Mouse (Mus musculus): ENCODE results near the gene Nek6. TPM values are rescaled to one million over a fixed set of nuclear protein-coding genes. Genes with fewer than 3 reads are reported as not detected.
A peak's percentile ranks its signal among the peaks of the same experiment; 100 is the strongest.

Nek6 gene
- polyA plus RNA-seq, 2 experiments: 9.7 to 25.2 TPM

DNA sequence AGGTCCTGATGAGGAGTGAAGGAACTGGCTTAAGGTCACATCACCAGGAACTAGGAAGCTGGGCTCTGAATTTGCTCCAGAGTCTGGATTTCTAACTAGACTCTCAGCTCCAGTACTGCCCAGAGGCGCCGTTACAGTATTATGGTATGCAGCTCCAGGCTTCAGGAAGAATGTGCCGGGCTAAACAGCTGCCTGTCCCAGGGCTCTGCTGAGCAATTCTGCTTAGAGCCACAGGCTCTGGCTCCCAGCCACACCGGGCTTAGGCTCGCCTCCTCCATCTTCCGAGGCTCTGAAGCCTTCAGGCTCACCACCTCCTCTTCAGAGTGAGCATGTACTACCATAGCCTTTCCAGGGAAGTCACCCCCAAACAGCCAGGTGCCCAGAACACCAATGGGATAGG, 7.1 kb upstream of the Nek6 start:
- no peak for ATAC-seq (ENCODE audit: insufficient read depth)
- no peaks in the 10 kb centered on the region; the same call in none of the 2 replicates for H3K27me3 ChIP-seq (ENCODE audit: control insufficient read depth, insufficient read depth, low read length)

GRCm38 (mm10) chr2:38507181-38507580, 4.3 kb upstream of the Nek6 start:
- Histone ChIP-seq H3K36me3 (replicated peaks; ENCODE audit: control insufficient read depth, insufficient read depth, low read depth) (no peaks in the 10 kb centered on the region), H3K4me3 (ENCODE audit: insufficient read depth in 1 of 2, low read depth in 2 of 2, low read length in 2 of 2) (no peak overlapping the region), H3K27me3 (ENCODE audit: control insufficient read depth, insufficient read depth, low read length) (peaks cover 16% of the 10 kb centered on the region), H3K4me1 (replicated peaks; ENCODE audit: control insufficient read depth in 2 of 2, insufficient read depth in 2 of 2, low read length in 1 of 2) (peaks cover 7 to 18% of the 10 kb centered on the region in 2 experiments; a peak in 3 of 4 replicates), H3K9ac (replicated peaks) (no peak overlapping the region), H3K4me2 (ENCODE audit: low read depth) (no peak overlapping the region), H3K27ac (no peak overlapping the region), H3K9me3 (ENCODE audit: control insufficient read depth, low read length) (no peaks in the 10 kb centered on the region)
- TF ChIP-seq CTCF (IDR thresholded peaks at IDR 0.05; ENCODE audit: low read depth): no peak
- 0 out of 2 replicates have a peak, but pooled peaks have one; percentile 16 for TF ChIP-seq EP300 (IDR thresholded peaks at IDR 0.05; ENCODE audit: low read depth)
- DNase-seq (ENCODE audit: low read depth in 3 of 3, low spot score in 3 of 3) (peak in 2 of 3 experiments; percentile 42 to 63), ATAC-seq (ENCODE audit: insufficient read depth) (peak; percentile 36; the same call in 1 of the 2 replicates)
- 76% methylated on average over 1 of the region's 1 CpGs for WGBS (ENCODE audit: insufficient replicate concordance)

More for the DNA sequence above, 7.1 kb upstream of the Nek6 start:
- WGBS (ENCODE audit: insufficient replicate concordance): 61% methylated on average over 6 of the region's 6 CpGs
- peaks cover 7 to 16% of the 10 kb centered on the region in 2 experiments; a peak in 3 of 4 replicates for H3K4me1 ChIP-seq (replicated peaks; ENCODE audit: control insufficient read depth in 2 of 2, insufficient read depth in 2 of 2, low read length in 1 of 2)
- no peaks in the 10 kb centered on the region for H3K36me3 ChIP-seq (replicated peaks; ENCODE audit: control insufficient read depth, insufficient read depth, low read depth)
- H3K4me3 ChIP-seq (ENCODE audit: insufficient read depth in 1 of 2, low read depth in 2 of 2, low read length in 2 of 2): no peak overlapping the region
- H3K9me3 ChIP-seq (ENCODE audit: control insufficient read depth, low read length): no peaks in the 10 kb centered on the region
- no peak overlapping the region for H3K9ac ChIP-seq (replicated peaks)
- TF ChIP-seq CTCF (IDR thresholded peaks at IDR 0.05; ENCODE audit: low read depth) (no peak), EP300 (IDR thresholded peaks at IDR 0.05; ENCODE audit: low read depth) (no peak)
- no peak overlapping the region for H3K4me2 ChIP-seq (ENCODE audit: low read depth)
- no peak for DNase-seq (ENCODE audit: low read depth in 3 of 3, low spot score in 3 of 3)
- H3K27ac ChIP-seq: no peak overlapping the region

DNA sequence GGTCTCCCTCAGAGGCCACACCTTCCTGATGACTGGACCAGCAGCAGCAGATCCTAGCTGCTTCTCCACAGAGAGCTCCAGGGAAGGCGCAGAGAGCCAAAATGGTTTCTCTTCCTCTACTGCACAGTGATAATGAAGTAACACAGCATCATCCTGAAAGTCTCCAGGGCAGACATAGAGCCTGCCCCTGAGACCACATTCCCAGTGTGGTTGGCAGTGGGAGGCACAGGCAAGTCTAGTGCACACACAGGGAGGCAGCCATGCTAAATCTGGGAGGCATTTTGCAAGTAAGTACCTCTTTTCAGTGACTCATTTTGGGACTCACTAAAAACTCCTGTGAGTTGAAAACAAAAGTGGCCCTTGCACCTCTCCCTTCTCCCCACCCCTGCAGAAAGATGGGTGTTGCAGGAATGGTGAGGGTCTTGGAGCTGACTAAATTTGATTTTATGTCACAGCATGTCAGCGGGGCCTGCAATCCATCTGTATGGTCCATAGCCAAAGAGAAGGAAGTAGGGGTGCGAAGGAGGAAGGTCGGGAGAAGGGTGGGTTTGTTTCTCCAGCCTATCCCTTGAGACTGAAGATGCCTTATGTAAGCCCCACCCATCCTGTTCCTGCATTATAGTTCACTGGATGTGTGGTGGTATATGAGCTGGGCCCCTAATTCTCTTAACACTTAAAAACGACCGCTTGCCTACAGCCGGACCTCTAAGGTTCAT, 2.3 kb upstream of the Nek6 start:
- ATAC-seq (ENCODE audit: insufficient read depth) (no peak), DNase-seq (ENCODE audit: low read depth in 3 of 3, low spot score in 3 of 3) (no peak)
- peaks cover 23% of the 10 kb centered on the region for H3K27me3 ChIP-seq (ENCODE audit: control insufficient read depth, insufficient read depth, low read length)
- TF ChIP-seq EP300 (IDR thresholded peaks at IDR 0.05; ENCODE audit: low read depth): no peak
- TF ChIP-seq CTCF (IDR thresholded peaks at IDR 0.05; ENCODE audit: low read depth): no peak
- H3K4me2 ChIP-seq (ENCODE audit: low read depth): no peak overlapping the region
- H3K4me1 ChIP-seq (replicated peaks; ENCODE audit: control insufficient read depth in 2 of 2, insufficient read depth in 2 of 2, low read length in 1 of 2): peaks cover 7 to 12% of the 10 kb centered on the region in 2 experiments; a peak in 3 of 4 replicates
- 69% methylated on average over 7 of the region's 7 CpGs for WGBS (ENCODE audit: insufficient replicate concordance)
- H3K9me3 ChIP-seq (ENCODE audit: control insufficient read depth, low read length): no peaks in the 10 kb centered on the region
- no peaks in the 10 kb centered on the region for H3K36me3 ChIP-seq (replicated peaks; ENCODE audit: control insufficient read depth, insufficient read depth, low read depth)
- H3K27ac ChIP-seq: no peak overlapping the region
- no peak overlapping the region for H3K4me3 ChIP-seq (ENCODE audit: insufficient read depth in 1 of 2, low read depth in 2 of 2, low read length in 2 of 2)
- no peak overlapping the region for H3K9ac ChIP-seq (replicated peaks)

GRCm38 (mm10) chr2:38510120-38510519, 1.3 kb upstream of the Nek6 start:
- Histone ChIP-seq H3K27me3 (ENCODE audit: control insufficient read depth, insufficient read depth, low read length) (peaks cover 23% of the 10 kb centered on the region), H3K4me1 (replicated peaks; ENCODE audit: control insufficient read depth in 2 of 2, insufficient read depth in 2 of 2, low read length in 1 of 2) (peaks cover 7 to 17% of the 10 kb centered on the region in 2 experiments; a peak in 3 of 4 replicates), H3K36me3 (replicated peaks; ENCODE audit: control insufficient read depth, insufficient read depth, low read depth) (no peaks in the 10 kb centered on the region), H3K9ac (replicated peaks) (no peak overlapping the region), H3K27ac (no peak overlapping the region), H3K9me3 (ENCODE audit: control insufficient read depth, low read length) (no peaks in the 10 kb centered on the region), H3K4me3 (ENCODE audit: insufficient read depth in 1 of 2, low read depth in 2 of 2, low read length in 2 of 2) (no peak overlapping the region), H3K4me2 (ENCODE audit: low read depth) (no peak overlapping the region)
- no peak for ATAC-seq (ENCODE audit: insufficient read depth)
- TF ChIP-seq EP300 (IDR thresholded peaks at IDR 0.05; ENCODE audit: low read depth): no peak
- 0 out of 2 replicates have a peak, but pooled peaks have one; percentile 11 for TF ChIP-seq CTCF (IDR thresholded peaks at IDR 0.05; ENCODE audit: low read depth)
- WGBS (ENCODE audit: insufficient replicate concordance): 64% methylated on average over 1 of the region's 1 CpGs
- DNase-seq (ENCODE audit: low read depth in 3 of 3, low spot score in 3 of 3): no peak

Data from liver, embryonic 14.5 days (tissue).